Mouse (Mus musculus) embryonic stem cell, embryonic (primary cell): ENCODE measurements around the gene Ehmt1.

Experiments used
- CTCF ChIA-PET, 4 experiments: fragments of 300-600 bp in 2 of 4; fragments of 350-600 bp in 2 of 4; sonication (Branson Sonifier 250); formaldehyde crosslinking; loops; one replicate each; lab custom pipeline; 2022; ENCODE audit warnings: inconsistent platforms in 2 of 4; lab: Charles Lee
- POLR2A ChIA-PET, 4 experiments: fragments of 300-600 bp in 2 of 4; fragments of 350-600 bp in 2 of 4; sonication (Branson Sonifier 250); formaldehyde crosslinking; loops; one replicate each; lab custom pipeline; 2022; ENCODE audit warnings: antibody characterized with exemption in 4 of 4, inconsistent platforms in 1 of 4; lab: Charles Lee

The Ehmt1 gene

DNA sequence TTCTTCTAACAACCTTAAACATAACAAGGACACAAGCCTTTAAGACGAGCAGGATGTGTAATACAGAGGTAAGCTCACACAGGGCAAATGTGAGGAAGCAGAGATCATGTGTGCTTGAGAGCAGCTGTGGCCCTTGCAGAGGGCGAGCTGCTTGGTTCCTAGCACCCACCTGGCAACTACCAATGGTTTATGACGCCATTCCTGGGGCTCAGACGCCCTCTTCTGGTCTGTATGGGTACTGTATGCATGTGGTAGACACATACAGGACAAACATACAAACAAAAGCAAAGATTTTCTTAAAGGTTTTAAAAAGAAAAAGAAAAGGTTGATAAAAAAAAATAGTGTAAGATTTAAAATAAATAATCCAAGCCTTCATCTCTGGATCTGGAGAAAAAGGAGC is 138.2 kb downstream of the Ehmt1 start:
- POLR2A ChIA-PET: no interaction called here

DNA sequence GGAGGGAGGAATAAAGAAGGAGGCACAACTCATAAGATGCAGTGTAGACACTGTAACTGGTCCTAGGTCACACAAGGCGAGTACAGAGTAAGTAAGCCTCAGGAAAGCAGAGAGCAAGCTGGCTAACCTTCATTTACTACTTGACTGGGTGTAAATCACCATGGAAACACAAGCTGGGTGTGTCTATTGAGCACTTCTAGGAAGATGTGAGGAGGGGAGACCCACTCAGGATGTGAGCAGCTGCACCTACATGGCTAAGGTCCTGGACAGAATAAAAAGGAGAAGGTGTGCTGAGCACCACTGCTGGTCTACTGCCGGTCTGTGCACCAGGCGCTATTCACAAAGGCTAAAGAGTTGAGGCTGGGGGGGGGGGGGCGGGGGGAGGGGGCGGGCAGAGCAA is 142.6 kb downstream of the Ehmt1 start:
- ChIA-PET POLR2A (interaction anchor here in 1 of 4 experiments (1.6 kb wide), 1 partner anchor 13 kb away, joined by 3 read pairs; no protein-coding TSS in a partner anchor), CTCF (interaction anchor here in 2 of 4 experiments (0.6 to 0.8 kb wide), 2 partner anchors 22 to 224 kb away, joined by 3 read pairs; no protein-coding TSS in a partner anchor)

More for the DNA sequence above, 138.2 kb downstream of the Ehmt1 start:
- CTCF ChIA-PET: interaction anchor here (0.6 to 1.3 kb wide), 9 partner anchors 10 to 399 kb away, joined by 3 to 4 read pairs (median 3); no protein-coding TSS in a partner anchor

DNA sequence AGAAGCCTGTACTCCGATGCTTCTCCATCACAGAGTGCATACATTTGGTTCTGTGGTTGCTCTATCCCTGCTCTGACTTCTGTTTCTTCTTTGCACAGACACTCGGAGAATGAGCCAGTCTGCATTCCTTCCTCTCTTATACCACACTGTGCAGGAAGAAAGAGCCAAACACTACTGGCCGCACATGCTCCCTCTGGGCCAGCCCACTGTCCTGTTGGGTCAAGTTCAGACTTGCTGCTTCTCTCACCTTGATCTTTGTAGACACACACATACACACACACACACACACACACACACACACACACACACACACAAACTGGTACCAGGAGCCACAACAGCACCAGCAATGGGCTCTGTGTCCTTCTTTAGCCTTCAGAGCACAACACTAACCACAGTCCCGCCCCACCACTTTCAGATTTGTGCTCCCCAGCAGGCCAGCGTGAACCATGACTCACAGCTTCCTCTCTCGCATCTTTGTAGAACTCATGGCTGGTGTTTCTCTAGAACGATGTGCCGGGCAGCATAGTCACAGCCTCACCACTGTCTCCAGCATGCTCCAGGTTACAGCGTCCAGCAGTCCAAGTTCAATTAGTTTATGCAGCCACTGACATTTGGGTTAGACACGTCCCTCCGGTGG is 143.3 kb downstream of the Ehmt1 start:
- ChIA-PET CTCF (interaction anchor here in 1 of 4 experiments (0.8 kb wide), 1 partner anchor 21 kb away, joined by 3 read pairs; no protein-coding TSS in a partner anchor), POLR2A (no interaction called here)

DNA sequence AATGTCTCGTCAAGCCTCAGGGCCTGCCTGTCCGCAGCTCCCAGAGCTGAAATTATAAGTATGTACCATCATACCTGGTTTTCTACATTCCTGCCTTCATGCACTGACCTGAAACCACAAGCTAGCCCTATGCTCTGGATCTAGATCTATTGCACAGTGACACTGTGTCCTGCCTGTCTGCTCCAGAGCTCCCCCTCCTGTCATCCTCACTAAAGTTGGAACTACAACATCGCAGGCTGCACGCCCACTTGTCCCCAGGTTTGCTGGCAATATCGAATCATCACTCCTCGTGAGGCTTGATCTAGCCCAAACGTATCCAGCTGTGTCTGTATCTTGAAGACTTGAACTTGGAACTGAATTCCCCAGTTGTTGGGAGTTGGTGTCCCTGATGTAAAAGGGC is 144.6 kb downstream of the Ehmt1 start:
- CTCF ChIA-PET: interaction anchor here (0.6 to 1.9 kb wide), 7 partner anchors 10 to 478 kb away, joined by 3 to 8 read pairs (median 4); no protein-coding TSS in a partner anchor
- POLR2A ChIA-PET: interaction anchor here in 1 of 4 experiments (0.8 to 1.3 kb wide), 2 partner anchors 9 to 61 kb away, joined by 3 to 4 read pairs; no protein-coding TSS in a partner anchor

DNA sequence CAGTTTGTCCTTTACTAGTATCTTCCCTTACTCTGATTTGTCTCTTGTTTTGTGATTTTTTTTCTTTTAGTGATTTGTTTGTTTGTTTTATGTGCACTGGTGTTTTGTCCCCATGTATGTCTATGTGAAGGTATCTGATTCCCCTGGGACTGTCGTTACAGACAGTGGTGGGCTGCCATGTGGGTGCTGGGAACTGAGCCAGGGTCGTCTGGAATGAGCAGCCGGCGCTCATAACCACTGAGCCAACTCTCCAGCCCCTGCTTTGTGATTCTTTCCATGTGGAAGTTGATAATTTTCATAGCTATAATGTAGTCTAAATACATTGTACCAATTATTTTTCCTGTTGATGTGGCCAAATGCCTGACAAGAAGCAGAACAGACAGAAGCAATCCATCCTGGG is 148.6 kb downstream of the Ehmt1 start:
- POLR2A ChIA-PET: no interaction called here

DNA sequence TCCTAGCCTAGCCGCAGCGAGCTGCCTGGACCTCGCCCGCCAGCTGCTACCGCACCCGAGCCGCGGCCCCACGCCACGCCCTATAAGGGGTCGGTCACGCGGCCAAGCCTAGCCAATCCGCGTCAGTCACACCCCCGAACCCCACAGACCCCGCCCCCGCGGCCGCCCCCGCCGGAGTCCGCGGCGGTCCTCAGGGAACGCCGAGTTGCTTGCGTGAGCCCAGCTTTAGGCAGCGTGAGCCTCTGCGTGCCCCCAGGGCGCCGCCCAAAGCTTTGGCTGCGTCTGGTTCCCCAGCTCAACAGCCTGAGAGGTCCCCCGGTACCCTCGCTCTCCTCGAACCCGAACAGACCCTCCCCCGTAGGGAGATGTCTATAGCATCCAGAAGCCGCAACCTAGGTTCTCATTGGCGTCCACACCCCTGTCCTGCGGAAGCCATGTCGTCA is 156.3 kb downstream of the Ehmt1 start, which contains the start of gene Cacna1b:
Gene Cacna1b, minus strand, starts transcription at position 38 of the 443 bp plus-strand sequence.
- CTCF ChIA-PET: interaction anchor here in 1 of 4 experiments (1.2 to 1.4 kb wide), 2 partner anchors 189 to 358 kb away, joined by 3 read pairs; no protein-coding TSS in a partner anchor
- POLR2A ChIA-PET: interaction anchor here in 1 of 4 experiments (1.8 kb wide), 1 partner anchor 194 kb away, joined by 4 read pairs; no protein-coding TSS in a partner anchor

More for the DNA sequence above, 148.6 kb downstream of the Ehmt1 start:
- CTCF ChIA-PET: interaction anchor here in 1 of 4 experiments (1.0 kb wide), 1 partner anchor 10 kb away, joined by 3 read pairs; no protein-coding TSS in a partner anchor

DNA sequence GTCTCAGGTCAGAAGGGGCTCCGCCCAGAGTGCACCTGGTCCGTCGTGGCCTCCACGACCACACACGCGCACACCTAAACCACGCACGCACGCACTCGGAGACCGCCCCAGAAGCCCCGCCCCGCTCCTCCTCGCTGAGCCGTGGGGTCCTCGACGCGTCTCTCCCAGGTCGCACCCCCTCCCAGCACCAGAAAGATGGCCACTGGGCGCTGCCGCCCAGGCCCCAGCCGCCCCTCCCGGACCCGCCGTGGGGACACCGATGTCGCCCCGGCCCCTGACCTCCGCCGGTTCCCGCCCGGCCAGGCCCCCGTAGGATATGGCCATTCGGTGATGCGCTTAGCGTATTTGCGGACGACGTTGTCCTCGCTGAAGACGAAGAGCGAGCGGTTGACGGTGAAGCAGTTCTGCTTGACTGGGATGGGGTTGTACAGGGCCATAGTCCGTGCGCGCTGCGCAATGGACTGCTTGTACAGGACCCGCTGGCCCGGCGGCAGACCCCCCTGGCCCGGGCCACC is 156.9 kb downstream of the Ehmt1 start:
- CTCF ChIA-PET: interaction anchor here in 2 of 4 experiments (1.2 to 1.4 kb wide), 3 partner anchors 12 to 357 kb away, joined by 3 read pairs; no protein-coding TSS in a partner anchor
- POLR2A ChIA-PET: interaction anchor here in 1 of 4 experiments (1.8 kb wide), 1 partner anchor 193 kb away, joined by 4 read pairs; no protein-coding TSS in a partner anchor

DNA sequence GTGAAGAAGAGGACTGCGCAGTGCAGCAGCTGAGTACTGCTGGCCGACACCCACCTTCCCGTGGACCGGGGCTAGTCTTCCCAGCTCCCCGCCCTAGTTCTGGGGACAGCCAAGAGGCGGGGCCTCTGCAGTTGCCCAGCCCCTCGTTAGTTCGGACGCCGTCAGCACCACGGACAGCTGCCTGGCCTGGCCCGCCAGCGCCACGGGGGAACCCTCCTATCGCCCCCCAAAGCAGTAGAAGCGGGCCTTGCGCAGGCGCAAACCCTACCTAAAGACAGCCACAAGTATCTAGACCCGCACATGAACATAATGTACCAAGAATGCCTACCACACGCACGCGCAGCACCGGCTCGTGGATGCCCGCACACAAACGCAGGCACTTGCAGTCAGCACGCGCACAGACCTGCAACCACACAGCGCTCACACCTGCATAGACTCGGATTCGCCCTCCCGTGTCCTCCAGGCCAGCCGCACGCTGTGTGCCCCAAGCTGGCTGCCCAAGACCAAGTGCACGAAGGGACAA is 157.4 kb downstream of the Ehmt1 start:
- CTCF ChIA-PET: interaction anchor here in 2 of 4 experiments (0.5 to 1.2 kb wide), 3 partner anchors 13 to 807 kb away, joined by 3 to 4 read pairs (median 3); no protein-coding TSS in a partner anchor
- POLR2A ChIA-PET: interaction anchor here in 3 of 4 experiments (0.7 to 1.8 kb wide), 3 partner anchors 173 to 193 kb away, joined by 3 to 4 read pairs (median 3); partner anchors contain the start of gene Arrdc1 (in 2 of the 3)

DNA sequence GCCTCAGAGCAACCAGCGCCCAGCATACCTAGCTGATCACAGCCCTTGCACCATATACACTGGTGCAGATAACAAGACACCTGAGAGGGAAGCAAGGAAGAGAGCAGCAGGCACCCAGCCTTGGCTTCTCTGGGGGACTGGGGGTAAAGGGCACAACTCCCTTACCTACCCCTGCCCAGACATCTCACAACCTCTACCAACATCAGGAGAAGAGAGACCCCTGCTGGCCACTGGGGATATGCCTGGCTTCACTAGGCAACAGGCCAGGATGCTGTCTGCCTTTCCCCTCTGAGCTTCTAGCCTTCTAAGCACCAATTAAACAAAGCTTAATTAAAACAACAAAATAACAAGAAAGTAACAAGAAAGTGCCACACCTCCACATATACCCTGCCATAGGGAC is 164.1 kb downstream of the Ehmt1 start:
- POLR2A ChIA-PET: no interaction called here
- CTCF ChIA-PET: interaction anchor here (0.6 to 2.8 kb wide), 16 partner anchors 9 to 458 kb away, joined by 3 to 17 read pairs (median 4); partner anchors contain the start of gene Noxa1 (in 1 of the 4)

DNA sequence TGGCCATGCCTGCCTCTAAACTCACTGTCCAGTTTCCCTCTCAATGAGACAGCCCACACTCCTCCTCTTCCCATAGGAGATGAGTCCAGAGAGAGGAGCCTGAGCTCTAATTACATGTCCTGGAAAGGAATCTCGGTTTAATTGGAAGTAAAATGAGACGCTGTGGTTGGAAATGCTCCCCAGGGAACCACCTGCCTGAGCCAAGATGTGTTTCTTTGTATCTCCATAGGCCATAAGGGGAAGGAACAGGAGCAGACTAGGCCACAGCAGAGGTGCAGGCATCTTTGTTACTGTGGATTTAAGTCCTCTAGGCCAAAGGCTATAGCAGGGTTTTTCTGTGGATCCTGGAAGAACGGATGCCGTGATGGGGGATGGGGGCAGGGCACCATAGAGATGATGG is 166.8 kb downstream of the Ehmt1 start:
- POLR2A ChIA-PET: no interaction called here
- CTCF ChIA-PET: interaction anchor here in 1 of 4 experiments (1.3 kb wide), 1 partner anchor 179 kb away, joined by 4 read pairs; no protein-coding TSS in a partner anchor

DNA sequence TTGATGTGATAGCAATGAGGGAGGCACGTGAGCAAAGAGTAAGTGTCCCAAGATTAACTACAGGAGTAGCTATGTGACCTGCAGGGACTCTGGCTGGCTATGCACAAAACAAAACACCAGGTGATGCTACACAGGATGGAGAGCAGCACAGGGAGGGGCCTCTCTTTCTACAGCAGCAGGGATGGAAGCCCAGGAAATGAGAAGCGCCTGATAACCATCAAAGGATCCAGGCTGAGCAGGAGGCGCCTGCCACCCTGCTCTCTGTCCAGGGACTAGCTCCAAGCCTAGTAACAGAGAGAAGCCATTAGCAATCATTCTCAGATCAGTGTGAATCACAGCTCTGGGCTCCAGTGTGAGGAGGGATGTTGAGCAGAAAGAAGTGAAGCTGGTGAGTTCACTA is 169.4 kb downstream of the Ehmt1 start:
- CTCF ChIA-PET: no interaction called here

DNA sequence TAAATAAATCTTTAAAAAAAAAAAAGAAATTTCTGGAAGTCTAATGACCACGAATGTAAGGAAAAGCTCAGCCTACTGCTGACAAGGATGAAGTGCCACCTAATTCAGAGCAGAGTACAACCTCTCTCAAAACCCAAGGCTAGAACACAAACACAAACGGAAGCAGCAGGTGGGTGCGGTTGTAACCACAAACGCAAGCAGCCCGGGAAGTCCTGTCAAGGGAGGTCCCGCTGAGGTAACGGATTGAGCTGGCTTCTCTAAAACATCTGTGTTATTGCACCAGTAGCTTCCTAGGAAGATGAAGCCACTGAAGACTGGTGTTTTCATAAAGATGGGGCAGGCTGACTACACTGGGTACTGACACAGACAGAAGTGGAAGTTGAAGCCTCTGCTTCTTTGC is 171.5 kb downstream of the Ehmt1 start:
- POLR2A ChIA-PET: no interaction called here
- CTCF ChIA-PET: no interaction called here

More for the DNA sequence above, 169.4 kb downstream of the Ehmt1 start:
- POLR2A ChIA-PET: no interaction called here
